Mouse (Mus musculus) erythroblast, embryonic 14.5 days (primary cell): Measurements from ENCODE around the gene Ctnna3.

Experiments used
- GATA1 ChIP-seq: IDR thresholded peaks from 2 replicates; pipeline ENCODE4 v1.6.1; 2012; ENCODE audit warnings: low read length, inconsistent platforms, mixed read lengths
- TAL1 ChIP-seq: IDR thresholded peaks from 3 replicates; pipeline ENCODE4 v1.6.1; 2012; ENCODE audit warnings: low read length, inconsistent platforms, mixed read lengths

- TF ChIP-seq GATA1, result no peak
- TF ChIP-seq TAL1, result no peak
These were observed 1511.1 kb downstream of the Ctnna3 start for GRCm38 (mm10) chr10:64940975-64941374.
